18 mouse cellular contexts compared by ENCODE assay signal in genomic region chr9:114548496-114548895, GRCm38 (mm10). TPM values are rescaled to one million over a fixed set of nuclear protein-coding genes. Genes with fewer than 3 reads are reported as not detected.
DNase-seq lines count a peak whose midpoint lies in the region; ATAC-seq and TF ChIP-seq lines count a peak whose summit lies in the region.
"Had no signal": no experiment of that assay in that cellular context is flagged by ENCODE, and none has a peak within 500 bp of the region (broad histone marks: within the 10 kb centered on the region; RNA-seq: fewer than 3 reads in every experiment).

No protein-coding gene starts in this region.

- no peaks in the 10 kb centered on the region for H3K9me3 ChIP-seq in heart, embryonic 10.5 days
- no peaks in the 10 kb centered on the region for H3K9me3 ChIP-seq in lung, embryonic 16.5 days (ENCODE audit: control insufficient read depth, low read length)
- H3K9me3 ChIP-seq in kidney, postnatal 0 days (replicated peaks; ENCODE audit: low read length), result no peaks in the 10 kb centered on the region
- no peaks in the 10 kb centered on the region for H3K9me3 ChIP-seq in stomach, embryonic 15.5 days
- H3K9me3 ChIP-seq: midbrain, embryonic 15.5 days; neural tube, embryonic 13.5 days had no signal

- H3K9ac ChIP-seq in lung, embryonic 16.5 days (ENCODE audit: low read length), result 0 out of 2 replicates have a peak overlapping the region, but pooled peaks have one; percentile 34
- H3K9ac ChIP-seq in kidney, postnatal 0 days (ENCODE audit: low read depth, low read length), result no peak overlapping the region
- no peak overlapping the region for H3K9ac ChIP-seq in stomach, embryonic 15.5 days
- H3K9ac ChIP-seq: midbrain, embryonic 15.5 days; neural tube, embryonic 13.5 days had no signal

- no peak overlapping the region for H3K4me3 ChIP-seq in heart, embryonic 10.5 days
- no peak overlapping the region for H3K4me3 ChIP-seq in lung, embryonic 16.5 days (ENCODE audit: low read length)
- no peak overlapping the region for H3K4me3 ChIP-seq in lung, adult 2 months (replicated peaks; ENCODE audit: extremely low read depth, low read depth, low read length)
- H3K4me3 ChIP-seq in kidney, postnatal 0 days (replicated peaks; ENCODE audit: low read depth, low read length), result no peak overlapping the region
- H3K4me3 ChIP-seq in stomach, embryonic 15.5 days (replicated peaks), result no peak overlapping the region
- H3K4me3 ChIP-seq: left cerebral cortex, adult 2 months; midbrain, embryonic 15.5 days; neural tube, embryonic 13.5 days had no signal

- no peaks in the 10 kb centered on the region for H3K27me3 ChIP-seq in heart, embryonic 10.5 days (ENCODE audit: insufficient read depth, poor library complexity, severe bottlenecking)
- no peaks in the 10 kb centered on the region for H3K27me3 ChIP-seq in lung, embryonic 16.5 days (ENCODE audit: control insufficient read depth, insufficient read depth, low read depth, low read length)
- H3K27me3 ChIP-seq in kidney, postnatal 0 days (ENCODE audit: insufficient read depth, low read length), result no peaks in the 10 kb centered on the region
- no peaks in the 10 kb centered on the region for H3K27me3 ChIP-seq in stomach, embryonic 15.5 days (replicated peaks)
- H3K27me3 ChIP-seq: neural tube, embryonic 13.5 days had no signal

- intact Hi-C loops in heart, postnatal 36 days (cut with DNase I), result no loop called here

- ATAC-seq in lung, embryonic 16.5 days (ENCODE audit: low read depth), result no peak
- ATAC-seq in kidney, postnatal 0 days (replicated peaks; ENCODE audit: low FRiP score, low read depth), result no peak
- no peak for ATAC-seq in stomach, embryonic 15.5 days (ENCODE audit: insufficient read depth, low FRiP score, low read depth)
- ATAC-seq: midbrain, embryonic 15.5 days had no signal

- no peak for DNase-seq in heart, embryonic 10.5 days (ENCODE audit: low spot score)
- DNase-seq in heart, postnatal 36 days, result no peak
- DNase-seq in lung, adult 2 months, result no peak
- DNase-seq in kidney, postnatal 0 days (ENCODE audit: low spot score), result no peak
- no peak for DNase-seq in ovary, postnatal 10 days (ENCODE audit: low spot score)
- DNase-seq in adrenal gland, postnatal 14 days, result no peak
- DNase-seq: cerebellum, adult 11 months; heart, adult 18-20 months; heart, postnatal 14 days; lung, adult 18-20 months; thymus, postnatal 25 days had no signal

- H3K27ac ChIP-seq in heart, embryonic 10.5 days, result peak overlapping the region; percentile 76
- H3K27ac ChIP-seq in lung, embryonic 16.5 days (ENCODE audit: low read length), result peak overlapping the region; percentile 82
- peak overlapping the region; percentile 66; the same call in 1 of the 2 replicates for H3K27ac ChIP-seq in kidney, postnatal 0 days
- H3K27ac ChIP-seq in stomach, embryonic 15.5 days, result peak overlapping the region; percentile 83; the same call in 1 of the 2 replicates
- H3K27ac ChIP-seq: left cerebral cortex, adult 2 months; midbrain, embryonic 15.5 days; neural tube, embryonic 13.5 days had no signal

- 44% methylated on average over 4 of the region's 4 CpGs for WGBS in heart, embryonic 10.5 days
- 41% methylated on average over 4 of the region's 4 CpGs for WGBS in lung, embryonic 16.5 days
- WGBS in lung, adult 2 months, result 50% methylated on average over 4 of the region's 4 CpGs
- 33% methylated on average over 4 of the region's 4 CpGs for WGBS in kidney, postnatal 0 days
- 49% methylated on average over 4 of the region's 4 CpGs for WGBS in stomach, embryonic 15.5 days

- H3K4me1 ChIP-seq in heart, embryonic 10.5 days, result peaks cover 80% of the 10 kb centered on the region
- peaks cover 60% of the 10 kb centered on the region for H3K4me1 ChIP-seq in lung, embryonic 16.5 days (replicated peaks; ENCODE audit: control insufficient read depth, insufficient read depth, low read length)
- no peaks in the 10 kb centered on the region for H3K4me1 ChIP-seq in lung, adult 2 months (ENCODE audit: control insufficient read depth, insufficient read depth, low read length)
- H3K4me1 ChIP-seq in kidney, postnatal 0 days (replicated peaks; ENCODE audit: insufficient read depth, low read length), result peaks cover 26% of the 10 kb centered on the region
- peaks cover 29% of the 10 kb centered on the region for H3K4me1 ChIP-seq in stomach, embryonic 15.5 days

- no peak overlapping the region for H3K4me2 ChIP-seq in lung, embryonic 16.5 days (ENCODE audit: low read depth, low read length)
- no peak overlapping the region for H3K4me2 ChIP-seq in kidney, postnatal 0 days (ENCODE audit: low read length)
- H3K4me2 ChIP-seq in stomach, embryonic 15.5 days, result no peak overlapping the region
- H3K4me2 ChIP-seq: midbrain, embryonic 15.5 days; neural tube, embryonic 13.5 days had no signal

- no peak for TF ChIP-seq CTCF in lung, adult 2 months (IDR thresholded peaks at IDR 0.05; ENCODE audit: insufficient read depth, low read length)
- TF ChIP-seq CTCF in kidney, postnatal 0 days (IDR thresholded peaks at IDR 0.05; ENCODE audit: low read depth), result no peak

- TF ChIP-seq POLR2A in lung, adult 2 months (IDR thresholded peaks at IDR 0.05; ENCODE audit: borderline replicate concordance, extremely low read depth, low read depth, low read length), result no peak

- H3K36me3 ChIP-seq in heart, embryonic 10.5 days, result no peaks in the 10 kb centered on the region
- H3K36me3 ChIP-seq in lung, embryonic 16.5 days (ENCODE audit: control insufficient read depth, insufficient read depth, low read length), result no peaks in the 10 kb centered on the region
- H3K36me3 ChIP-seq in kidney, postnatal 0 days (ENCODE audit: insufficient read depth, low read length), result no peaks in the 10 kb centered on the region
- H3K36me3 ChIP-seq in stomach, embryonic 15.5 days, result no peaks in the 10 kb centered on the region
- H3K36me3 ChIP-seq: midbrain, embryonic 15.5 days; neural tube, embryonic 13.5 days had no signal

RNA-seq across cellular contexts. Expression of gene Trim71, which starts 15.7 kb away (rescaled TPM):
- polyA plus RNA-seq in heart, embryonic 10.5 days (2016; fragmentation: Nextera tagmentation; extraction: Ambion mirVana), result 2.4 and 3.1 TPM in 2 replicates
- not detected for total RNA-seq in heart, postnatal 36 days (2021)
- polyA plus RNA-seq in lung, embryonic 16.5 days (2015; fragmentation: Nextera tagmentation; extraction: Ambion mirVana), result 0.79 and 0.87 TPM in 2 replicates
- polyA plus RNA-seq in lung, adult 2 months (2012; rRNA removed), result 0.05 and 0.08 TPM in 2 replicates
- polyA plus RNA-seq in kidney, postnatal 0 days (2015; fragmentation: Nextera tagmentation; extraction: Ambion mirVana), result 0.43 and 0.46 TPM in 2 replicates
- 2.0 and 2.2 TPM in 2 replicates for polyA plus RNA-seq in stomach, embryonic 15.5 days (2015; fragmentation: Nextera tagmentation; extraction: Ambion mirVana)
- 0.04 TPM in 1 of 2 replicates, not detected in the other for total RNA-seq in adrenal gland, postnatal 14 days (2021)
- total RNA-seq: heart, adult 18-20 months; heart, postnatal 14 days; MEL had no signal

RNA-seq across cellular contexts. Expression of gene C130032M10Rik, which starts 33.0 kb away (rescaled TPM):
- polyA plus RNA-seq in heart, embryonic 10.5 days (2016; fragmentation: Nextera tagmentation; extraction: Ambion mirVana), result 0.38 and 0.97 TPM in 2 replicates
- total RNA-seq in heart, postnatal 36 days (2021), result not detected
- polyA plus RNA-seq in lung, embryonic 16.5 days (2015; fragmentation: Nextera tagmentation; extraction: Ambion mirVana), result 0.21 and 0.72 TPM in 2 replicates
- not detected in 2 replicates for polyA plus RNA-seq in lung, adult 2 months (2012; rRNA removed)
- 0.16 TPM in 1 of 2 replicates, not detected in the other for polyA plus RNA-seq in kidney, postnatal 0 days (2015; fragmentation: Nextera tagmentation; extraction: Ambion mirVana)
- polyA plus RNA-seq in stomach, embryonic 15.5 days (2015; fragmentation: Nextera tagmentation; extraction: Ambion mirVana), result 0.19 and 0.64 TPM in 2 replicates
- total RNA-seq in adrenal gland, postnatal 14 days (2021), result not detected in 2 replicates
- total RNA-seq: heart, adult 18-20 months; heart, postnatal 14 days; left cerebral cortex, adult 2 months; MEL had no signal
- polyA plus RNA-seq: cortical plate, adult 2 months; midbrain, embryonic 15.5 days; neural tube, embryonic 13.5 days had no signal

RNA-seq across cellular contexts. Expression of gene Ccr4, which starts 43.8 kb away (rescaled TPM):
- not detected in 2 replicates for polyA plus RNA-seq in heart, embryonic 10.5 days (2016; fragmentation: Nextera tagmentation; extraction: Ambion mirVana)
- total RNA-seq in heart, postnatal 36 days (2021), result not detected
- 0.11 and 0.25 TPM in 2 replicates for polyA plus RNA-seq in lung, embryonic 16.5 days (2015; fragmentation: Nextera tagmentation; extraction: Ambion mirVana)
- 0.69 and 0.75 TPM in 2 replicates for polyA plus RNA-seq in lung, adult 2 months (2012; rRNA removed)
- polyA plus RNA-seq in kidney, postnatal 0 days (2015; fragmentation: Nextera tagmentation; extraction: Ambion mirVana), result 0.19 and 0.84 TPM in 2 replicates
- 0.04 TPM in 1 of 2 replicates, not detected in the other for polyA plus RNA-seq in stomach, embryonic 15.5 days (2015; fragmentation: Nextera tagmentation; extraction: Ambion mirVana)
- total RNA-seq in adrenal gland, postnatal 14 days (2021), result not detected in 2 replicates
- total RNA-seq: heart, adult 18-20 months; left cerebral cortex, adult 2 months; MEL had no signal
- polyA plus RNA-seq: cortical plate, adult 2 months; midbrain, embryonic 15.5 days; neural tube, embryonic 13.5 days had no signal
